Mouse (Mus musculus): ENCODE results near the gene Hmgb3.

- TF ChIP-seq CTCF (IDR thresholded peaks at IDR 0.05; ENCODE audit: borderline replicate concordance, extremely low read depth, insufficient read depth, insufficient read length) (no peak), POLR2A (IDR thresholded peaks at IDR 0.05; ENCODE audit: borderline replicate concordance, extremely low read depth, insufficient read depth, insufficient read length, poor library complexity, severe bottlenecking) (no peak)
Measured at GRCm38 (mm10) chrX:71522889-71523288, 32.8 kb upstream of the Hmgb3 start.

Measured in brain, embryonic 14.5 days (tissue).